Mouse (Mus musculus): ENCODE data around the gene Babam2. TPM values are rescaled to one million over a fixed set of nuclear protein-coding genes. Genes with fewer than 3 reads are reported as not detected.

Gene Babam2
- polyA plus RNA-seq, 1 experiment from 2014 or later = 33.5 TPM

DNA sequence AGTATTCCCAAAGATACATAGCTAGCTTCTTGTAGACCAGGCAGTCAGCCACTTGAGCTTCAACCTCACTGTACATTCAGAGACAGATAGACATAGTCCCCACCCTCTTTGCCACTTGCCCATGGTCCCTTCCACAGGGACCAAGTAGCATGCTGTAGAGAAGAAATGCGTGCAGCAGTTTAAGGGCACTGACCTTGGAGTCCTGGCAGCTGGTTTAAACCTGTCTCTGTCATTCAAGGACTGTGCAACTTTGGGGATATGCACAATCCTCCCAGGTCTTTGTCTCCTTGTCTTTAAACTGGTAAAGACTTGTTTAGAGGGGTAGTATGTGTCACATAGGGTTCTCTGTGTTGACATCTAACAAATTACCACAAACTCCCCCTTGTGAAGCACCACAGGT, 364.4 kb downstream of the Babam2 start:
- no peak for DNase-seq
- 85% methylated on average over 1 of the region's 1 CpGs for whole genome bisulfite sequencing

DNA sequence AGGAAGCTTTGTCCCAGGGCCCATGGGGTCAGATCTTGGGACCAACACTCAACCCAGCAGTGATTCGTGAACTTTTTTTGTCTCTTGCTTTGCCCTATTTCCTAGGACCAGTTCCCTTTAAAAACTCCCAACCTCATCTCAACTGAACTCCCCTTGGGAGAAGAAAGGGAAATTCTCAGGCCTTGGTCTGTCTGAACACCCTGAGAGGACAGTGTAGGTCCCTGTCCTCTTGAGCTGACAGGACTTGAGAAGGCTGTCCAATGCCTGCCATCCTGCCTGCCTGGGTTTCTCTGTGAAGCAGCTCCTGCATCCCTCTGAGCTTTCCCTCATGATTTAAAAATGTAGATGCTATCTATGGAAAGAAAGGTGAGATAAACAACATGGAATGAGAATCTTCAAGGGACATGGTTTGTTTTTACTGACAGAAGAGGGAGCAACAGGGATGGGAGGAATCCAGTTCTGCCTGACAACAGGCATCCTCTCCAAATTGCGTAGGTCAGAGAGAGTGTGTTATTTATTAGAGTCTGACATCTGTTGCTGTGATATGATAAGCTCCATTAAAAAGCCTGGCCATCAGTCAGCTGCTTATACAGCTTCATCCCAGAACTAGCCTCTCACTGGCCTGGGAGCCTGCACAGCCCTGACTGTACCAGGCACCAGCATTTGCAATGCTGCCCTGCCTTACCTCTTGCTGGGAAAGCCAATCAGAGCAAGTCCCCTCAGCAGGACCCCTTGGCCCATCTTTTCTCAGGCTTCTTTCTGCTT, 367.0 kb downstream of the Babam2 start:
- no peak overlapping the region for H3K4me3 ChIP-seq (replicated peaks; ENCODE audit: low read depth, low read length)
- 91% methylated on average over 2 of the region's 2 CpGs for WGBS
- DNase-seq (no peak), ATAC-seq (ENCODE audit: low FRiP score, low TSS enrichment) (no peak)
- no peak overlapping the region for H3K9ac ChIP-seq (replicated peaks; ENCODE audit: low read length)
- no peaks in the 10 kb centered on the region for H3K36me3 ChIP-seq (ENCODE audit: control insufficient read depth, insufficient read depth, low read length)
- H3K27ac ChIP-seq (replicated peaks; ENCODE audit: low read depth, low read length) = no peak overlapping the region
- no peaks in the 10 kb centered on the region for H3K4me1 ChIP-seq (ENCODE audit: control insufficient read depth, insufficient read depth, low read length)
- no peaks in the 10 kb centered on the region for H3K9me3 ChIP-seq (ENCODE audit: control insufficient read depth, low read length)
- no peaks in the 10 kb centered on the region for H3K27me3 ChIP-seq (ENCODE audit: control insufficient read depth, insufficient read depth, low read length)
- no peak overlapping the region for H3K4me2 ChIP-seq (ENCODE audit: low read length)

More for the DNA sequence above, 364.4 kb downstream of the Babam2 start:
- Histone ChIP-seq H3K4me2 (ENCODE audit: low read length) (no peak overlapping the region), H3K27ac (replicated peaks; ENCODE audit: low read depth, low read length) (no peak overlapping the region), H3K36me3 (ENCODE audit: control insufficient read depth, insufficient read depth, low read length) (no peaks in the 10 kb centered on the region), H3K4me3 (replicated peaks; ENCODE audit: low read depth, low read length) (no peak overlapping the region), H3K9ac (replicated peaks; ENCODE audit: low read length) (no peak overlapping the region), H3K27me3 (ENCODE audit: control insufficient read depth, insufficient read depth, low read length) (no peaks in the 10 kb centered on the region), H3K4me1 (ENCODE audit: control insufficient read depth, insufficient read depth, low read length) (no peaks in the 10 kb centered on the region), H3K9me3 (ENCODE audit: control insufficient read depth, low read length) (no peaks in the 10 kb centered on the region)
- ATAC-seq (ENCODE audit: low FRiP score, low TSS enrichment) = no peak

DNA sequence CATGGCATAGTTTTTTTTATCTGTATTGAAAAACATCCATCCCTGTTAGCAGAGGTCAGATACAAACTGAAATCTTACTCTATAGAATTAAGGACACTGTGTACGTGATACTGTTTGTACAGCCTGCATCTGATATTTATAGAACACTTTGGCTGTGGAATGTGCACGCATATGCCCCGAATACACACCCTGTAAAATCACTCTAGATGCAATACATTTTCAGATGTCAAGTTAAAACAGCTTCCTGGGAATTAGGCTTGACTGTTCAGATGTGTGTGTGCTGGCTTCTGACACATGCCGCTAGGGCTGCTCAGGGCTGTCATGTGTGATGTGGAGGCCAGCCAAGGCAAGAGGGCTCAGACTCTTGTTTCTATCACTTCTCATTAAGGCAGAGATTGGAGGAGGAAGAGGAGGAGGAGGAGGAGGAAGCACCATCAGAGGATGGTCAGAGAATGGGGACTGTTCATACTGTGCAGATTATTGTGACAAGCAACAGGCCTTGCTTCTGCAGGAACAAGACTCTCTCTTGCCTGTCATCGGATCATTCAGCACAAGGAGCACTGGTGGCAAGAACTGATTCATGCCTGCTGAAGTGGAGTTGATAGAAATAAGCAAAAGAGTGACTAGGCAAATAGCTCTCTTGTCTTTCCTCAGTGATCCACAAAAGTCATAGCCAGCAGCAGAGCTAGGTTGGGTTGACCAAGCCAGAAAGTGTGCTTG, 368.7 kb downstream of the Babam2 start:
- Histone ChIP-seq H3K27me3 (ENCODE audit: control insufficient read depth, insufficient read depth, low read length) (no peaks in the 10 kb centered on the region), H3K4me2 (ENCODE audit: low read length) (no peak overlapping the region), H3K36me3 (ENCODE audit: control insufficient read depth, insufficient read depth, low read length) (no peaks in the 10 kb centered on the region), H3K9me3 (ENCODE audit: control insufficient read depth, low read length) (no peaks in the 10 kb centered on the region), H3K4me3 (replicated peaks; ENCODE audit: low read depth, low read length) (no peak overlapping the region), H3K27ac (replicated peaks; ENCODE audit: low read depth, low read length) (no peak overlapping the region), H3K9ac (replicated peaks; ENCODE audit: low read length) (no peak overlapping the region), H3K4me1 (ENCODE audit: control insufficient read depth, insufficient read depth, low read length) (no peaks in the 10 kb centered on the region)
- DNase-seq (no peak), ATAC-seq (ENCODE audit: low FRiP score, low TSS enrichment) (no peak)
- 89% methylated on average over 5 of the region's 5 CpGs for WGBS

DNA sequence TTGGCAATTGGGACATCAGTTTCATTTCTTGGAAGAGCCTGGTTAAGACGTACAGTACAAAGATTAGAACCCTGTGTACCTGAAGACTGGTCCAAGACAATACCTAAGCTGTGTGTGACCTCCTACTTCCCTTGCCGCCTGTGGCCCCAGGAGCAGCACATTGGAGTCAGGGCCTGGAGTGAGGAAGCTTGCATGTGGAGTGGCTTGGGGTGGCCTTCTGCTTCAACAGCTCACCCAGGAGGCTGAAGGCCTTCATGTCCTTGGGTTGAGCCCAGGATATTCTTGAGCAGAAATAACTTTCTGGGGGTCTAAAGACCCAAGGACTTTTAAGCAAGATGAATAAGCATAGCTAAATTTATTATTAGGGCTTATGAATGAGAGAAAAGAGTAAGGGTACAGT, 369.4 kb downstream of the Babam2 start:
- Histone ChIP-seq H3K4me3 (replicated peaks; ENCODE audit: low read depth, low read length) (no peak overlapping the region), H3K4me2 (ENCODE audit: low read length) (no peak overlapping the region), H3K27ac (replicated peaks; ENCODE audit: low read depth, low read length) (no peak overlapping the region), H3K9ac (replicated peaks; ENCODE audit: low read length) (no peak overlapping the region), H3K27me3 (ENCODE audit: control insufficient read depth, insufficient read depth, low read length) (no peaks in the 10 kb centered on the region), H3K36me3 (ENCODE audit: control insufficient read depth, insufficient read depth, low read length) (no peaks in the 10 kb centered on the region), H3K9me3 (ENCODE audit: control insufficient read depth, low read length) (no peaks in the 10 kb centered on the region), H3K4me1 (ENCODE audit: control insufficient read depth, insufficient read depth, low read length) (no peaks in the 10 kb centered on the region)
- WGBS = 93% methylated on average over 2 of the region's 2 CpGs
- no peak for ATAC-seq (ENCODE audit: low FRiP score, low TSS enrichment)
- no peak for DNase-seq

DNA sequence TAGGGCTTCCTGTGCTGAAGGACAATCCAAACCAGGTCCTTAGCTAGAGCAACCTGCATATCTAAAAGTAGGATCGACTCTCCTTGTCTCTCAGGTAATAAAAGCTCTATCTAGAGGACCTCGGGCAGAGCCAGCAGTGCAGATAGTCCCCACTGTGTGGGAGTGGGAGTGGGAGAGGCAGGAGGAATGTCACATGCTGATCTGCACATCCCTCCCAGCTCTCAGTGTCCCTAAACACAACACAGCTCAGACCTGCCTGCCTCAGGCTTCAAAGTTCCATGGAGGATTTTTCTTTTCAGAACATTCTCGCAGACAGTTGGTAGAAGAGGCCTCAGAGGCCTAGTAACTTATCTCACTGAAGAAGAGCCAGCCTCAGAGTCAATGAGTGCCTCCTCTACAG, 371.1 kb downstream of the Babam2 start:
- Histone ChIP-seq H3K4me3 (replicated peaks; ENCODE audit: low read depth, low read length) (no peak overlapping the region), H3K4me1 (ENCODE audit: control insufficient read depth, insufficient read depth, low read length) (no peaks in the 10 kb centered on the region), H3K27me3 (ENCODE audit: control insufficient read depth, insufficient read depth, low read length) (no peaks in the 10 kb centered on the region), H3K27ac (replicated peaks; ENCODE audit: low read depth, low read length) (no peak overlapping the region), H3K9me3 (ENCODE audit: control insufficient read depth, low read length) (no peaks in the 10 kb centered on the region), H3K36me3 (ENCODE audit: control insufficient read depth, insufficient read depth, low read length) (no peaks in the 10 kb centered on the region), H3K9ac (replicated peaks; ENCODE audit: low read length) (no peak overlapping the region), H3K4me2 (ENCODE audit: low read length) (no peak overlapping the region)
- 90% methylated on average over 3 of the region's 3 CpGs for WGBS
- no peak for ATAC-seq (ENCODE audit: low FRiP score, low TSS enrichment)
- DNase-seq = no peak

DNA sequence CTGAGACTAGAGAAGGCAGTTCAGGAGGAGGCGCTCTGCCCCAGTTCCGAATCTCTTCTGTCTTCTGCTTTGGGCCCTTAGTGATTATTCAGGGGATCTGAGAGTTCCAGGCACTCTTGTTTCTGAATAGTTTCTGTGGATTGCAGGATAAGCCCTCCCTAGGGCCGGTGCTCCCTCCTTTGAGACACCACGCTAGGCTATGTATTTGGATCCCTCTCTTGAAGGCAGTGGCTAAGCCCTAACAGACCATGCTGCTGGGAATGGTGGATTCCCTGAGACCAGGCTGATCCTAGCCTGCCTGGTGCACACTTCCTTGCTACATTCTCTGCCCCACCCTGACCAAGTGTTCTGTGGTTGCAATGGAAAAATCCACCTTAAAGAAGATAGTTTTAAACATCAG, 371.6 kb downstream of the Babam2 start:
- ATAC-seq (ENCODE audit: low FRiP score, low TSS enrichment) (no peak), DNase-seq (no peak)
- no peak overlapping the region for H3K4me3 ChIP-seq (replicated peaks; ENCODE audit: low read depth, low read length)
- 67% methylated on average over 4 of the region's 4 CpGs for WGBS
- H3K4me1 ChIP-seq (ENCODE audit: control insufficient read depth, insufficient read depth, low read length) = no peaks in the 10 kb centered on the region
- H3K4me2 ChIP-seq (ENCODE audit: low read length) = no peak overlapping the region
- H3K27me3 ChIP-seq (ENCODE audit: control insufficient read depth, insufficient read depth, low read length) = no peaks in the 10 kb centered on the region
- H3K9ac ChIP-seq (replicated peaks; ENCODE audit: low read length) = no peak overlapping the region
- no peak overlapping the region for H3K27ac ChIP-seq (replicated peaks; ENCODE audit: low read depth, low read length)
- H3K36me3 ChIP-seq (ENCODE audit: control insufficient read depth, insufficient read depth, low read length) = no peaks in the 10 kb centered on the region
- H3K9me3 ChIP-seq (ENCODE audit: control insufficient read depth, low read length) = no peaks in the 10 kb centered on the region

DNA sequence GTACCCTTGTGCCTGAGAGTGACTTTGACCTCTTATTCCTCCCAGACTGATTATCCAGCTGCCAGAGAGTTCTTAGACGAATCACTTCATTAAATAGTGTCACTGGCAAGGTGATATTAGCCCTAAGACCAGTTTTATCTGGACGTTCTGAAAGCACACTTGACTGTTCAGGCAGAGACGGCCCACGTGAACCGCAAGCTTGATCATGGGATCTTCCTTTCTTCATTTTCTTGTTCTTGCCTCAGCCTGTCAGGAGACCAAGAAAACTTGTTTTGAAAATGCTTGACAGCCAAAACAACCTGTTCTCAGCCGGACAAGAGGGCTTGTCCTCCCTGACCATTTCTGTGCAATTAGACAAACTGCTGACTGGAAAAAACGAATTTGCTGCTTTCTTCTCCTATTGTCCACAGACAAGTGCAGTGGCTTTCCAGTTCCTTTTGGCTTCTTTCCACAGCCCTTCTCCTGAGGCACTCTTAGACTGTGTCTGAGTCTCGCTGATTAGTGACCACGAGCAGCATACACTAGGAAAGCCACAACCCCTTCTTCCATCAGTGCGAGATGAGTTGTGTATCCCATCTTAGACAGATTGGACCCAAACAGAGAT, 372.2 kb downstream of the Babam2 start:
- no peaks in the 10 kb centered on the region for H3K9me3 ChIP-seq (ENCODE audit: control insufficient read depth, low read length)
- no peak overlapping the region for H3K4me2 ChIP-seq (ENCODE audit: low read length)
- no peak overlapping the region for H3K9ac ChIP-seq (replicated peaks; ENCODE audit: low read length)
- H3K4me1 ChIP-seq (ENCODE audit: control insufficient read depth, insufficient read depth, low read length) = no peaks in the 10 kb centered on the region
- DNase-seq (no peak), ATAC-seq (ENCODE audit: low FRiP score, low TSS enrichment) (no peak)
- no peaks in the 10 kb centered on the region for H3K27me3 ChIP-seq (ENCODE audit: control insufficient read depth, insufficient read depth, low read length)
- 86% methylated on average over 10 of the region's 10 CpGs for WGBS
- H3K36me3 ChIP-seq (ENCODE audit: control insufficient read depth, insufficient read depth, low read length) = no peaks in the 10 kb centered on the region
- H3K27ac ChIP-seq (replicated peaks; ENCODE audit: low read depth, low read length) = no peak overlapping the region
- no peak overlapping the region for H3K4me3 ChIP-seq (replicated peaks; ENCODE audit: low read depth, low read length)

DNA sequence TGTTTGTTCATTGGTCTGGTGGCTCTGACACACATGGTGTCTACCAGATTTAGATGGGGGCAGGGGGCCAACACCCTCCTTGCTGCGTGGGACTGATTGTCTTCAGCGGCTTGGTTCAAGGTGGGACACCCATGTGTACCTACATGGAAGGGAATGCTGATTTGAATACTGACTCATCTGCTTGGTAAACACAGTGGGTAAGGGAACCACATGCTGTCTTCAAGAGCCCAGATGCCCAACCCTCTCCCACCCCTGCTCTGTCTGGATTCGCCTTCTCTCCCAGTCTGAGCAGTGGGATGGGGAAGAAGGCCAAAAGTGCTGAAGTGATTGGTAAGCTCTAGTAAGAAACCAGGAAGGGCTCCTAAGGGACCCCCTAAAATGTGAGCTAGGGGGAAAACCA, 373.3 kb downstream of the Babam2 start:
- DNase-seq = no peak
- Histone ChIP-seq H3K36me3 (ENCODE audit: control insufficient read depth, insufficient read depth, low read length) (no peaks in the 10 kb centered on the region), H3K9ac (replicated peaks; ENCODE audit: low read length) (no peak overlapping the region), H3K4me2 (ENCODE audit: low read length) (no peak overlapping the region), H3K9me3 (ENCODE audit: control insufficient read depth, low read length) (no peaks in the 10 kb centered on the region), H3K4me3 (replicated peaks; ENCODE audit: low read depth, low read length) (no peak overlapping the region), H3K4me1 (ENCODE audit: control insufficient read depth, insufficient read depth, low read length) (no peaks in the 10 kb centered on the region), H3K27me3 (ENCODE audit: control insufficient read depth, insufficient read depth, low read length) (no peaks in the 10 kb centered on the region), H3K27ac (replicated peaks; ENCODE audit: low read depth, low read length) (no peak overlapping the region)
- 93% methylated on average over 3 of the region's 3 CpGs for WGBS
- no peak for ATAC-seq (ENCODE audit: low FRiP score, low TSS enrichment)

All from midbrain, embryonic 14.5 days (tissue).